Mouse (Mus musculus): ENCODE data around the gene Cldn6. TPM values are rescaled to one million over a fixed set of nuclear protein-coding genes. Genes with fewer than 3 reads are reported as not detected.

Cldn6 gene
- polyA plus RNA-seq, 1 experiment: not detected

GRCm38 (mm10) chr17:23654410-23654809 is 24.6 kb upstream of the Cldn6 start:
- no peak overlapping the region for H3K4me3 ChIP-seq (ENCODE audit: insufficient read depth, low read depth, low read length)
- H3K27ac ChIP-seq (ENCODE audit: insufficient read depth, low read depth, low read length): no peak overlapping the region
- WGBS: 51% methylated on average over 2 of the region's 2 CpGs
- no peaks in the 10 kb centered on the region for H3K4me1 ChIP-seq (ENCODE audit: control insufficient read depth, insufficient read depth, low read length)
- no peak for TF ChIP-seq CTCF (IDR thresholded peaks at IDR 0.05; ENCODE audit: insufficient read depth, low read depth, low read length)
- no peak for TF ChIP-seq POLR2A (IDR thresholded peaks at IDR 0.05; ENCODE audit: insufficient read depth, low read depth, low read length)

GRCm38 (mm10) chr17:23658450-23658849 is 20.6 kb upstream of the Cldn6 start:
- Histone ChIP-seq H3K4me3 (ENCODE audit: insufficient read depth, low read depth, low read length) (no peak overlapping the region), H3K4me1 (ENCODE audit: control insufficient read depth, insufficient read depth, low read length) (peaks cover 3% of the 10 kb centered on the region; the same call in 1 of the 2 replicates), H3K27ac (ENCODE audit: insufficient read depth, low read depth, low read length) (no peak overlapping the region)
- TF ChIP-seq CTCF (IDR thresholded peaks at IDR 0.05; ENCODE audit: insufficient read depth, low read depth, low read length) (no peak), POLR2A (IDR thresholded peaks at IDR 0.05; ENCODE audit: insufficient read depth, low read depth, low read length) (no peak)
- WGBS: 75% methylated on average over 3 of the region's 3 CpGs

- H3K4me3 ChIP-seq (ENCODE audit: insufficient read depth, low read depth, low read length): no peak within 1 kb of the TSS
- H3K4me1 ChIP-seq (ENCODE audit: control insufficient read depth, insufficient read depth, low read length): peaks cover 3% of the 10 kb centered on the region; the same call in 1 of the 2 replicates
- TF ChIP-seq POLR2A (IDR thresholded peaks at IDR 0.05; ENCODE audit: insufficient read depth, low read depth, low read length) (no peak), CTCF (IDR thresholded peaks at IDR 0.05; ENCODE audit: insufficient read depth, low read depth, low read length) (peak; percentile 50; the same call in 1 of the 2 replicates)
- H3K27ac ChIP-seq (ENCODE audit: insufficient read depth, low read depth, low read length): no peak within 1 kb of the TSS
- WGBS: 6% methylated on average over 27 of the region's 27 CpGs
Measured at GRCm38 (mm10) chr17:23660117-23660875, 18.8 kb upstream of the Cldn6 start, which contains the start of gene Bicdl2. TSS of gene Bicdl2 (plus strand) at chr17:23660506.

DNA sequence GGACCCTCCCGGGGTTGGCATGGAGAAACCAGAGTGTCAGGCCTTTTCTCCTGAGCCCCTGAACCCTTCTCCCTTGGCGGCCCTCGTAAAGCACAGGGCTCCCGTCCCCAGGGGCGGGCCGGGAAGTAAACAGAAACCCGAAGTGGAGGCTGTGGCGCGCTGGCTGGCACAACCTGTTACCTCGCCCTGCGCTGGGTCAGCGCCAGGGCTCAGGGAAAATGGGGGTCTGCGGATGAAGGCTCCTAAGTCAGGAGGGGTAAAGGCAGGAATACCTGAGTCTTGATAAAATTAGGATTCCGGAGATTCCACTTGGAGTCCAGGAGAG is 18.2 kb upstream of the Cldn6 start:
- no peak overlapping the region for H3K27ac ChIP-seq (ENCODE audit: insufficient read depth, low read depth, low read length)
- no peak for TF ChIP-seq CTCF (IDR thresholded peaks at IDR 0.05; ENCODE audit: insufficient read depth, low read depth, low read length)
- no peak for TF ChIP-seq POLR2A (IDR thresholded peaks at IDR 0.05; ENCODE audit: insufficient read depth, low read depth, low read length)
- WGBS: 4% methylated on average over 14 of the region's 14 CpGs
- H3K4me1 ChIP-seq (ENCODE audit: control insufficient read depth, insufficient read depth, low read length): peaks cover 3% of the 10 kb centered on the region; the same call in 1 of the 2 replicates
- no peak overlapping the region for H3K4me3 ChIP-seq (ENCODE audit: insufficient read depth, low read depth, low read length)

DNA sequence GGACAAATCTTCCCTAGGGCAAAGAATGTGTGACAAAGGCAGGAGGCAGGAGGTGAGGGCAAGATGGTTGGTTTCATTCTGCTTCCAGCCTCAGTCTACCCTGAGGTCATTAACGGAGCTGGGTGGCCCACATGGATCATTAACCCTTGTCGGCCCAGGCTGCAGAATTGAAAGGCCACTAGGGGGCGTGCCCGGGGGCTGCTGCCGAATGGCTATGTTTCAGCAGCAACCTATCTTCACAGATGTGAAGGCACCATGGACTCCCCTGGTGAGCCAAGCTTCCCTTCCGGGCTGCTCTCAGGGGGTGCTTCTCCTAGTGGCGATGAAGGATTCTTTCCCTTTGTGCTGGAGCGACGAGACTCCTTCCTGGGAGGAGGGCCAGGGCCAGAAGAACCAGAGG is 17.5 kb upstream of the Cldn6 start:
- Histone ChIP-seq H3K4me1 (ENCODE audit: control insufficient read depth, insufficient read depth, low read length) (peaks cover 3% of the 10 kb centered on the region; the same call in 1 of the 2 replicates), H3K27ac (ENCODE audit: insufficient read depth, low read depth, low read length) (no peak overlapping the region), H3K4me3 (ENCODE audit: insufficient read depth, low read depth, low read length) (no peak overlapping the region)
- WGBS: 1% methylated on average over 9 of the region's 9 CpGs
- TF ChIP-seq POLR2A (IDR thresholded peaks at IDR 0.05; ENCODE audit: insufficient read depth, low read depth, low read length): no peak
- TF ChIP-seq CTCF (IDR thresholded peaks at IDR 0.05; ENCODE audit: insufficient read depth, low read depth, low read length): no peak

- H3K27ac ChIP-seq (ENCODE audit: insufficient read depth, low read depth, low read length): no peak overlapping the region
- H3K4me3 ChIP-seq (ENCODE audit: insufficient read depth, low read depth, low read length): no peak overlapping the region
- no peak for TF ChIP-seq POLR2A (IDR thresholded peaks at IDR 0.05; ENCODE audit: insufficient read depth, low read depth, low read length)
- peak; percentile 56; the same call in 1 of the 2 replicates for TF ChIP-seq CTCF (IDR thresholded peaks at IDR 0.05; ENCODE audit: insufficient read depth, low read depth, low read length)
- 20% methylated on average over 5 of the region's 5 CpGs for WGBS
- H3K4me1 ChIP-seq (ENCODE audit: control insufficient read depth, insufficient read depth, low read length): peaks cover 3% of the 10 kb centered on the region; the same call in 1 of the 2 replicates
Measured at GRCm38 (mm10) chr17:23664556-23665021, 14.5 kb upstream of the Cldn6 start.

DNA sequence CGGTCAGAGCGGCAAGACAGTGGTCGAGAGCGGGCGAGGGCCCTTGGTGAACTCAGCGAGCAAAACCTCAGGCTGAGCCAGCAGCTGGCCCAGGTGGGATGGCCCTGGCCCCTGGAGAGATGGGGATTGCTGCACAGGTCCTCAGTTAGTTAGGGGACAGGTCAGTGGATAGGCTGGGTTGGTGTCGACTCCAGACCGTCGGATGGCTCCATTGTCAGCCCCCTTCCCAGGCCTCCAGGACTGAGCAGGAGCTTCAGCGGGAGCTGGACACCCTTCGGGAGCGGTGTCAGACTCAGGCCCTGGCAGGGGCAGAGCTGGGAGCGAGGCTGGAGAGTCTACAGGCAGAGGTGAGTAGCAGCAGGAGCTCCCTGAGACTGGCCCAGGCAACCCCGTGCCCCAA is 13.5 kb upstream of the Cldn6 start:
- TF ChIP-seq CTCF (IDR thresholded peaks at IDR 0.05; ENCODE audit: insufficient read depth, low read depth, low read length) (no peak), POLR2A (IDR thresholded peaks at IDR 0.05; ENCODE audit: insufficient read depth, low read depth, low read length) (no peak)
- peaks cover under 1% of the 10 kb centered on the region; the same call in 1 of the 2 replicates for H3K4me1 ChIP-seq (ENCODE audit: control insufficient read depth, insufficient read depth, low read length)
- 82% methylated on average over 14 of the region's 14 CpGs for WGBS

DNA sequence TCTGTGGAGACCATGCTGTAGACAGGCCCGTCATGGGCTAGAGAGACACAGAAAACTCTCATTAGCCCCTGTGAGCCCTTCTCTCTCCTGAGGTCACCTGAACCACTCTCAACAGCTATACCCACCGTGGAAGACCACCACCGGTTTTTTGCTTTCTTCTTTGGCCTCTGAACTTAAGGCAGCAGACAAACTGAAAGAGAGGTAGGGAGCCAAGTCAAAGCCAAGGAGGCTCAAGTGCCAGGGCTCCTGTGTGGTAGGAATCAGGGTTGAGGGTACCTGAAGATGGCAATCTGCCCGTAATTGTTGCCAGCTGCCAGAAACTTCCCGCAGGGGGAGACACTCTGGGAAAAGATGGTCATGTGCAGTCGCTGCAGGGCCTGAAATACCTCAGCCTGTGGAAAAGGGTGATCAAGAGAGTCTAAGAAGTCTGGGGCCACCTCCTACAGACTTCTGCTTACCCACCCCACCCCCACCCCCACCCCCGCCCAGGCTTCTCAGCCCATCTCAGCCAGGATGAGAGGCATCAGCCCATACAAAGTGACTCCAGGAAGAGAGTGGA is 8.5 kb upstream of the Cldn6 start:
- H3K27ac ChIP-seq (ENCODE audit: insufficient read depth, low read depth, low read length): no peak overlapping the region
- no peak for TF ChIP-seq POLR2A (IDR thresholded peaks at IDR 0.05; ENCODE audit: insufficient read depth, low read depth, low read length)
- TF ChIP-seq CTCF (IDR thresholded peaks at IDR 0.05; ENCODE audit: insufficient read depth, low read depth, low read length): no peak
- H3K4me3 ChIP-seq (ENCODE audit: insufficient read depth, low read depth, low read length): no peak overlapping the region
- WGBS: 90% methylated on average over 7 of the region's 7 CpGs
- peaks cover 17% of the 10 kb centered on the region for H3K4me1 ChIP-seq (ENCODE audit: control insufficient read depth, insufficient read depth, low read length)

More for the DNA sequence above, 13.5 kb upstream of the Cldn6 start:
- H3K27ac ChIP-seq (ENCODE audit: insufficient read depth, low read depth, low read length): no peak overlapping the region
- H3K4me3 ChIP-seq (ENCODE audit: insufficient read depth, low read depth, low read length): no peak overlapping the region

GRCm38 (mm10) chr17:23671519-23671918 is 7.5 kb upstream of the Cldn6 start:
- H3K4me1 ChIP-seq (ENCODE audit: control insufficient read depth, insufficient read depth, low read length): peaks cover 26% of the 10 kb centered on the region
- TF ChIP-seq POLR2A (IDR thresholded peaks at IDR 0.05; ENCODE audit: insufficient read depth, low read depth, low read length) (no peak), CTCF (IDR thresholded peaks at IDR 0.05; ENCODE audit: insufficient read depth, low read depth, low read length) (no peak)
- H3K27ac ChIP-seq (ENCODE audit: insufficient read depth, low read depth, low read length): no peak overlapping the region
- 94% methylated on average over 3 of the region's 3 CpGs for WGBS
- H3K4me3 ChIP-seq (ENCODE audit: insufficient read depth, low read depth, low read length): no peak overlapping the region
